ENCODE assay signal across 15 mouse cellular contexts in the genomic region with DNA sequence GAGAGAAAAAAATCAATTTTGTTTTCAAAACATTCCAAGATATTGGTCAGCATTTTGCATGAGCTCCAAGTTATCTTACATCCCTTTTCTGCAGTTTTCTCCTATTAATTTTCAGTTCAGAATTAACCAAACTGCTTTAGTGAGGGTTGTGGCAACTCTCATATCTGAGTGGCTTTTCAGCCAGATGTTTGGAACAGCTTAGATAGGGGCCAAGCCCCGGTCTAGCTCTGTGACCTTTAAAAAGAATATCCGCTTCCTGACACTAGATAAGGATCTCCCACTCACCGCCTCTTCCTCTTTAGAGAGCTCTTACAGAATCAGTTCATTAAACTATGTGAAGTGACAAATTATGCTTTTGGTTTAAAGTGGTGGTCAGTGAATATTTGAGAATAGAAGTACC. TPM values are rescaled to one million over a fixed set of nuclear protein-coding genes. Genes with fewer than 3 reads are reported as not detected.
DNase-seq lines count a peak whose midpoint lies in the region; TF ChIP-seq lines count a peak whose summit lies in the region.
"Had no signal": no experiment of that assay in that cellular context is flagged by ENCODE, and none has a peak within 500 bp of the region (broad histone marks: within the 10 kb centered on the region; RNA-seq: fewer than 3 reads in every experiment).

No protein-coding gene starts in this region.

- no peak overlapping the region for H3K9ac ChIP-seq in liver, adult 2 months (ENCODE audit: low read depth, low read length)
- H3K9ac ChIP-seq in MEL (ENCODE audit: control insufficient read depth, low read depth, low read length, poor library complexity, severe bottlenecking), result no peak overlapping the region
- H3K9ac ChIP-seq: embryonic facial prominence, embryonic 15.5 days; heart, embryonic 15.5 days; intestine, embryonic 15.5 days; neural tube, embryonic 12.5 days had no signal

- H3K9me3 ChIP-seq in MEL (replicated peaks; ENCODE audit: insufficient read depth, low read length), result no peaks in the 10 kb centered on the region
- H3K9me3 ChIP-seq in embryonic facial prominence, embryonic 10.5 days, result no peaks in the 10 kb centered on the region
- H3K9me3 ChIP-seq: embryonic facial prominence, embryonic 15.5 days; heart, embryonic 15.5 days; intestine, embryonic 15.5 days; neural tube, embryonic 12.5 days had no signal

- TF ChIP-seq EP300 in MEL (IDR thresholded peaks at IDR 0.05; ENCODE audit: low read depth in 1 of 2, low read length in 2 of 2), result peak; percentile 88 to 90

- DNase-seq in liver, adult 2 months (ENCODE audit: extremely low read depth, low read depth, low spot score), result peak; percentile 54
- DNase-seq in liver (no peak), MEL (ENCODE audit: low read depth, low spot score) (peak; percentile 79)
- DNase-seq in induced T-regulatory cell, adult 2 months (ENCODE audit: low read depth), result peak; percentile 88
- peak; percentile 78 for DNase-seq in naive thymus-derived CD4-positive, alpha-beta T cell, adult 2 months (ENCODE audit: low read depth)
- DNase-seq in right cerebral cortex, adult 2 months (ENCODE audit: low spot score in 2 of 2), result no peak
- DNase-seq in adrenal gland, adult 2 months, result no peak
- no peak for DNase-seq in embryonic facial prominence, embryonic 10.5 days (ENCODE audit: low spot score)
- DNase-seq: adrenal gland, adult 8-10 months; cerebellum, adult 2 months; right cerebral cortex, postnatal 14 days had no signal

- no peaks in the 10 kb centered on the region for H3K27me3 ChIP-seq in liver, adult 2 months (ENCODE audit: control insufficient read depth, insufficient read depth, low read length)
- no peaks in the 10 kb centered on the region for H3K27me3 ChIP-seq in MEL (ENCODE audit: control insufficient read depth in 1 of 2, insufficient read depth in 2 of 2, low read length in 2 of 2)
- H3K27me3 ChIP-seq in embryonic facial prominence, embryonic 10.5 days (replicated peaks; ENCODE audit: low read depth, poor library complexity, severe bottlenecking), result no peaks in the 10 kb centered on the region
- H3K27me3 ChIP-seq: embryonic facial prominence, embryonic 15.5 days; heart, embryonic 15.5 days; intestine, embryonic 15.5 days; neural tube, embryonic 12.5 days had no signal

- TF ChIP-seq POLR2A in liver, adult 2 months (IDR thresholded peaks at IDR 0.05; ENCODE audit: extremely low read depth, insufficient read depth, low read length), result no peak
- TF ChIP-seq POLR2A in MEL (IDR thresholded peaks at IDR 0.05; ENCODE audit: control insufficient read depth in 1 of 2, insufficient read depth in 1 of 2, low read depth in 1 of 2, low read length in 2 of 2, poor library complexity in 1 of 2), result no peak

- TF ChIP-seq RAD21 in MEL (IDR thresholded peaks at IDR 0.05; ENCODE audit: low read depth, low read length), result no peak

- H3K27ac ChIP-seq in liver, adult 2 months (replicated peaks; ENCODE audit: insufficient read depth, low read depth, low read length), result no peak overlapping the region
- no peak overlapping the region for H3K27ac ChIP-seq in MEL (ENCODE audit: control insufficient read depth, low read depth, low read length)
- H3K27ac ChIP-seq in embryonic facial prominence, embryonic 10.5 days (replicated peaks), result no peak overlapping the region
- H3K27ac ChIP-seq: embryonic facial prominence, embryonic 15.5 days; heart, embryonic 15.5 days; intestine, embryonic 15.5 days; neural tube, embryonic 12.5 days had no signal

- peaks cover 18% of the 10 kb centered on the region for H3K79me2 ChIP-seq in liver, adult 2 months (ENCODE audit: control insufficient read depth, insufficient read depth, low read length)
- no peaks in the 10 kb centered on the region for H3K79me2 ChIP-seq in MEL (ENCODE audit: control insufficient read depth, insufficient read depth, low read length, poor library complexity)

- no peak for TF ChIP-seq CTCF in liver, adult 2 months (IDR thresholded peaks at IDR 0.05; ENCODE audit: low read depth, low read length)
- TF ChIP-seq CTCF in MEL (IDR thresholded peaks at IDR 0.05 in 2 of 3, conservative IDR thresholded peaks at IDR 0.05 in 1 of 3; ENCODE audit: control insufficient read depth in 1 of 3, insufficient read depth in 1 of 3, low read depth in 2 of 3, low read length in 3 of 3, poor library complexity in 1 of 3, severe bottlenecking in 1 of 3), result no peak

- no peaks in the 10 kb centered on the region for H3K36me3 ChIP-seq in liver, adult 2 months (ENCODE audit: control insufficient read depth, insufficient read depth, low read length)
- H3K36me3 ChIP-seq in MEL (ENCODE audit: control insufficient read depth in 1 of 2, insufficient read depth in 2 of 2, low read length in 2 of 2), result peaks cover 0 to 15% of the 10 kb centered on the region in 2 experiments; a peak in 2 of 4 replicates
- no peaks in the 10 kb centered on the region; the same call in 1 of the 2 replicates for H3K36me3 ChIP-seq in embryonic facial prominence, embryonic 10.5 days (replicated peaks)
- H3K36me3 ChIP-seq: embryonic facial prominence, embryonic 15.5 days; heart, embryonic 15.5 days; intestine, embryonic 15.5 days; neural tube, embryonic 12.5 days had no signal

- WGBS in liver, adult 2 months, result 1% methylated on average over 3 of the region's 3 CpGs
- 75% methylated on average over 3 of the region's 3 CpGs for WGBS in embryonic facial prominence, embryonic 10.5 days

- H3K4me3 ChIP-seq in liver, adult 2 months (ENCODE audit: insufficient read depth, low read depth, low read length), result no peak overlapping the region
- H3K4me3 ChIP-seq in MEL (ENCODE audit: control insufficient read depth in 1 of 2, insufficient read depth in 1 of 2, low read depth in 2 of 2, low read length in 2 of 2), result peak overlapping the region in 1 of 2 experiments; percentile 10; a peak in 2 of 4 replicates
- H3K4me3 ChIP-seq in embryonic facial prominence, embryonic 10.5 days, result no peak overlapping the region
- H3K4me3 ChIP-seq: embryonic facial prominence, embryonic 15.5 days; heart, embryonic 15.5 days; intestine, embryonic 15.5 days; neural tube, embryonic 12.5 days had no signal

- H3K4me1 ChIP-seq in liver, adult 2 months (ENCODE audit: control insufficient read depth, insufficient read depth, low read length), result peaks cover 22% of the 10 kb centered on the region
- H3K4me1 ChIP-seq in MEL (ENCODE audit: control insufficient read depth in 1 of 2, insufficient read depth in 2 of 2, low read length in 2 of 2), result peaks cover 5 to 13% of the 10 kb centered on the region in 2 experiments
- H3K4me1 ChIP-seq in embryonic facial prominence, embryonic 10.5 days, result peaks cover 3% of the 10 kb centered on the region; the same call in 1 of the 2 replicates
- H3K4me1 ChIP-seq: neural tube, embryonic 12.5 days had no signal

TF ChIP-seq in MEL, 35 proteins besides CTCF, POLR2A, EP300 and RAD21 (continues in another document):
- TF ChIP-seq UBTF (IDR thresholded peaks at IDR 0.05; ENCODE audit: borderline replicate concordance, insufficient read depth, low read depth, low read length) (no peak), CHD1 (IDR thresholded peaks at IDR 0.05; ENCODE audit: low read depth, low read length) (no peak), ELF1 (IDR thresholded peaks at IDR 0.05; ENCODE audit: low read depth, low read length) (peak; percentile 20; the same call in 1 of the 2 replicates), MAZ (IDR thresholded peaks at IDR 0.05; ENCODE audit: low read depth, low read length) (no peak), USF2 (IDR thresholded peaks at IDR 0.05; ENCODE audit: borderline replicate concordance in 1 of 2, insufficient read depth in 1 of 2, low read depth in 1 of 2, low read length in 2 of 2) (no peak), NELFE (IDR thresholded peaks at IDR 0.05; ENCODE audit: low read depth, low read length) (no peak), TAL1 (IDR thresholded peaks at IDR 0.05; ENCODE audit: low read length) (peak; percentile 56), ZMIZ1 (IDR thresholded peaks at IDR 0.05; ENCODE audit: low read depth, low read length) (no peak), POLR2AphosphoS2 (IDR thresholded peaks at IDR 0.05; ENCODE audit: low read length) (no peak), TCF12 (IDR thresholded peaks at IDR 0.05; ENCODE audit: low read depth, low read length) (peak; percentile 79), RCOR1 (IDR thresholded peaks at IDR 0.05; ENCODE audit: low read depth, low read length) (peak; percentile 83), MAFK (IDR thresholded peaks at IDR 0.05; ENCODE audit: borderline replicate concordance, low read depth, low read length) (no peak; the same call in 1 of the 2 replicates), MYC (IDR thresholded peaks at IDR 0.05; ENCODE audit: low read depth, low read length) (no peak), MEF2A (IDR thresholded peaks at IDR 0.05; ENCODE audit: extremely low read depth, insufficient replicate concordance, low read depth, low read length, poor library complexity, severe bottlenecking) (no peak), MYB (IDR thresholded peaks at IDR 0.05; ENCODE audit: low read depth, low read length) (0 out of 2 replicates have a peak, but pooled peaks have one; percentile 16), GABPA (IDR thresholded peaks at IDR 0.05; ENCODE audit: low read depth, low read length) (no peak), KAT2A (conservative IDR thresholded peaks at IDR 0.05; ENCODE audit: low read depth, low read length) (no peak), NRF1 (IDR thresholded peaks at IDR 0.05; ENCODE audit: insufficient read depth, low read depth, low read length, poor library complexity, severe bottlenecking) (no peak), CHD2 (IDR thresholded peaks at IDR 0.05; ENCODE audit: low read length) (no peak), USF1 (IDR thresholded peaks at IDR 0.05; ENCODE audit: low read depth, low read length) (no peak), SIN3A (IDR thresholded peaks at IDR 0.05; ENCODE audit: low read length) (peak; percentile 72), ZKSCAN1 (IDR thresholded peaks at IDR 0.05; ENCODE audit: low read depth, low read length) (no peak), BHLHE40 (IDR thresholded peaks at IDR 0.05; ENCODE audit: borderline replicate concordance, low read depth, low read length) (no peak), TBP (IDR thresholded peaks at IDR 0.05; ENCODE audit: low read depth, low read length) (0 out of 2 replicates have a peak, but pooled peaks have one; percentile 18), ETS1 (IDR thresholded peaks at IDR 0.05; ENCODE audit: low read depth, low read length) (peak; percentile 76; the same call in 1 of the 2 replicates)

RNA-seq across cellular contexts. Expression of gene Cblb, which starts 50.7 kb away (rescaled TPM):
- total RNA-seq in liver, adult 2 months (2014; rRNA removed), result 6.9 and 8.4 TPM in 2 replicates
- 2.3 and 2.5 TPM in 2 replicates for polyA plus RNA-seq in liver, adult 2 months (2012; rRNA removed)
- total RNA-seq in MEL (2012; rRNA removed), result 1.5 and 1.9 TPM in 2 replicates
- polyA plus RNA-seq in MEL (2012; ENCODE audit: insufficient read depth in 1 of 2, insufficient read length in 2 of 2, low read depth in 1 of 2, low replicate concordance in 2 of 2, missing spikeins in 1 of 2), result 1 to 10 TPM in 1 of 2 experiments, not detected in 1; 5.7 TPM
- total RNA-seq in adrenal gland, adult 2 months (2021), result 10 to 100 TPM; 26.8 to 39.4 TPM
- polyA plus RNA-seq in adrenal gland, adult 2 months (2012; rRNA removed), result 7.8 and 8.3 TPM in 2 replicates
- 28.9 and 33.9 TPM in 2 replicates for polyA plus RNA-seq in embryonic facial prominence, embryonic 10.5 days (2016; fragmentation: Nextera tagmentation; extraction: Ambion mirVana)

Comparison
In these comparisons a context has a peak if more than half of its experiments do, and no peak if none do; other contexts are left out.
1. DNase-seq: peak in liver, adult 2 months (single experiment), MEL (single experiment), induced T-regulatory cell, adult 2 months (single experiment) and naive thymus-derived CD4-positive, alpha-beta T cell, adult 2 months (single experiment); none in liver (single experiment), right cerebral cortex, adult 2 months (0 of 2), adrenal gland, adult 2 months (single experiment) and embryonic facial prominence, embryonic 10.5 days (single experiment).